Mouse (Mus musculus) G1E (cell line): Measurements from ENCODE around the gene Cplx3.

Experiments
- CTCF ChIP-seq: IDR thresholded peaks from 2 replicates; pipeline ENCODE4 v1.5.1; 2012; ENCODE audit warnings: low read depth, low read length, inconsistent platforms, mixed read lengths
- GATA2 ChIP-seq: IDR thresholded peaks from 2 replicates; pipeline ENCODE4 v1.6.1; 2012; ENCODE audit warnings: low read depth, low read length, inconsistent platforms, borderline replicate concordance
- POLR2AphosphoS5 ChIP-seq: IDR thresholded peaks from 2 replicates; pipeline ENCODE4 v1.6.1; 2012; ENCODE audit warnings: low read depth, low read length, inconsistent platforms; ENCODE audit not compliant: insufficient replicate concordance
- TAL1 ChIP-seq: conservative IDR thresholded peaks from 2 replicates; pipeline ENCODE4 v1.6.1; 2012; ENCODE audit warnings: low read depth, low read length, inconsistent platforms, mixed read lengths

DNA sequence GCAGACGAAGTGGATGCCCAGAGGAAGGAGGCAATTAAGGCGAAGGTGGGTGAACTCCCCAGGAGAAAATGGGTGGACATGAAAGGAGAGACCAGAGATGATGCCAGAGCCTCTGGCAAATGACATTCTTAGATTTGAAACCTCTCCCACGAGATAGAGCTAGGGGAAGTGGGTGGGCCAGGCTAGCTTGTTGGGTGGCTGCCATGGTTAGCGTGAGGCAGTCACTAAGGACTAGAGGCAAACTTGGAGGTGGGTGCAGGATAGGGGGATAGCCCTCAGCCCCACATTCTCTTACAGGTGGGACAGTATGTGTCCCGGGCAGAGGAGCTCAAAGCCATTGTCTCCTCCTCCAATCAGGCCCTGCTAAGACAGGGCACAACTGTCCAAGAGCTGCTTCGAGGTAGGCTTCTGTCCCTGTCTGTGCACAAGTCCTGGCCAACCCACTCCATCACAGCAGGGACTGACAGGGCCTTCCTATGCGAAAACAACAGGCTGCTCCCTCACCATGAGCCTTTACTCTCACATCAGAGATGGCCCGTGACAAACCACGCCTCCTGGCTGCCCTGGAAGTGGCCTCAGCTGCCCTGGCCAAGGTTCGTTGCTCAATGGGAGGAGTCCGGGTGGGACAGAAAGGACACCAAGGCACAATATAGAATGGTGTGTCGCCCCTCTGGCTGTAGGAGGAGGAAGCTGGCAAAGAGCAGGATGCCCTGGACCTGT lies 12.5 kb downstream of the Cplx3 start:
- TF ChIP-seq CTCF (no peak), TAL1 (no peak), POLR2AphosphoS5 (no peak), GATA2 (no peak)
